Mouse (Mus musculus) bone marrow, adult 2 months (tissue): Measurements from ENCODE around the gene Pet117. TPM values are rescaled to one million over a fixed set of nuclear protein-coding genes. Genes with fewer than 3 reads are reported as not detected.

Experiments used
- H3K27ac ChIP-seq: fragments of 200-500 bp; 2 replicates; pipeline ENCODE4 v1.5.1; 2012; ENCODE audit warnings: low read depth, mild to moderate bottlenecking, control low read depth, inconsistent platforms, low read length; ENCODE audit not compliant: control insufficient read depth, poor library complexity, insufficient read depth
- H3K4me1 ChIP-seq: fragments of 200-500 bp; 2 replicates; pipeline ENCODE4 v1.6.1; 2011; ENCODE audit warnings: low read length; ENCODE audit not compliant: control insufficient read depth, insufficient read depth
- H3K4me3 ChIP-seq: fragments of 200-500 bp; replicated peaks from 2 replicates; pipeline ENCODE3; 2011; ENCODE audit warnings: mild to moderate bottlenecking, low read depth, low read length, control low read depth; ENCODE audit not compliant: control insufficient read depth
- CTCF ChIP-seq: fragments of 200-500 bp; IDR thresholded peaks from 2 replicates; pipeline ENCODE4 v1.5.1; 2011; ENCODE audit warnings: low read length, control low read depth; ENCODE audit not compliant: control insufficient read depth, insufficient read depth
- POLR2A ChIP-seq: fragments of 200-500 bp; IDR thresholded peaks from 2 replicates; pipeline ENCODE4 v1.6.1; 2011; ENCODE audit warnings: low read depth, mild to moderate bottlenecking, control low read depth, low read length, borderline replicate concordance; ENCODE audit not compliant: control insufficient read depth
- WGBS: fragments of 180-500 bp; shearing (Covaris S2); methylation state at CpG from one replicate; pipeline ENCODE4 v1.1.7; 2018; 5-methylcytosine and 5-hydroxymethylcytosine counted together
- polyA plus RNA-seq: library from polyadenylated mRNA; stranded (reverse); fragments of >200 nt; gene quantifications from 2 replicates; pipeline ENCODE4 v1.2.4, GENCODE M21; 2011; ENCODE audit warnings: low replicate concordance; ENCODE audit not compliant: missing spikeins, insufficient read depth, insufficient read length

The Pet117 gene
- polyA plus RNA-seq, 1 experiment = not detected

DNA sequence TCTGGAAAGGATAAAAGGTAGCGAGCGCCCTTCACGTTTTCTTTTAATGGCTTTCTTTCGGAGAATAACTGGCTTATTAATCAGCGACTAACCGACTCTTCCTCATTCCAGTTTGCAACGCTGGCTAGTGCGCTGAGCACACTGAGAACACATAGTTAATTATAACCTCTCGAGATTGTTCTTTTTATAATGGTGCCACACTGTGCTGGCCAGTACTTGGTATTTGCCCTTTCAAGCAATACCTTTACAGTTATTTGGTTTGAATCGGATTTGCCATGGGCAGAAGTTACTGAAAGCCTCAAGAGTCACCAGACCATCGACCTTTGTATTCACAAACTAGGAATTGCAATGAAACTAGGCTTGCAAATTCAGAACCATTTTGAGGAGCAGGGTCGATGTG, 715 bp downstream of the Pet117 start:
- under 1% methylated on average over 12 of the region's 12 CpGs for WGBS
- H3K27ac ChIP-seq = peak overlapping the region; percentile 92; the same call in 1 of the 2 replicates
- TF ChIP-seq CTCF (no peak), POLR2A (no peak)

DNA sequence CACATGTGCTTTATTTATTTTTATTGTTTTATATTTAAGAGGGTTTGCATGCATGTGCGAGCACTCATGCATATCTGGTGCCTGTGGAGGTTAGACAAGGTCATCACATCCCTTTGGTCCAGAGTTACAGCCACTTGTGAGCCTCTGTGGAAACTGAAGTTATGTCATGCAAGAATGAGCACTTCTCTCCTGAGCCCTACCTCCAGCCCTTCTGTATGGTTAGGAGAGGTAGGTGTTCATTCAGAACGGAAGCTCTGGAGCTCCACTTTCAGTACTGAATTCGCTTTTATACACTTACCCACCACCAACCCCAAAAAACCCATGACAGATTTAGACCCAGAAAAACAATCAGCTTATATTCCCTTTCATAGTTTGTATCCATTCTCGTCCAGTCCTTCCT, 2.8 kb downstream of the Pet117 start:
- 79% methylated on average over 4 of the region's 4 CpGs for WGBS
- H3K4me1 ChIP-seq = no peaks in the 10 kb centered on the region
- no peak overlapping the region for H3K27ac ChIP-seq
- no peak overlapping the region for H3K4me3 ChIP-seq
- no peak for TF ChIP-seq CTCF
- TF ChIP-seq POLR2A = no peak

More for the DNA sequence above, 715 bp downstream of the Pet117 start:
- no peaks in the 10 kb centered on the region for H3K4me1 ChIP-seq
- H3K4me3 ChIP-seq = peak overlapping the region; percentile 92

GRCm38 (mm10) chr2:144373063-144373462, 4.3 kb downstream of the Pet117 start:
- TF ChIP-seq POLR2A (no peak), CTCF (no peak)
- WGBS = 86% methylated on average over 9 of the region's 9 CpGs

GRCm38 (mm10) chr2:144375063-144375703, 6.4 kb downstream of the Pet117 start:
- no peak overlapping the region for H3K4me3 ChIP-seq
- TF ChIP-seq POLR2A = no peak
- H3K27ac ChIP-seq = no peak overlapping the region
- WGBS = 86% methylated on average over 10 of the region's 10 CpGs
- H3K4me1 ChIP-seq = no peaks in the 10 kb centered on the region

More at GRCm38 (mm10) chr2:144373063-144373462, 4.3 kb downstream of the Pet117 start:
- Histone ChIP-seq H3K4me3 (no peak overlapping the region), H3K4me1 (no peaks in the 10 kb centered on the region), H3K27ac (no peak overlapping the region)

DNA sequence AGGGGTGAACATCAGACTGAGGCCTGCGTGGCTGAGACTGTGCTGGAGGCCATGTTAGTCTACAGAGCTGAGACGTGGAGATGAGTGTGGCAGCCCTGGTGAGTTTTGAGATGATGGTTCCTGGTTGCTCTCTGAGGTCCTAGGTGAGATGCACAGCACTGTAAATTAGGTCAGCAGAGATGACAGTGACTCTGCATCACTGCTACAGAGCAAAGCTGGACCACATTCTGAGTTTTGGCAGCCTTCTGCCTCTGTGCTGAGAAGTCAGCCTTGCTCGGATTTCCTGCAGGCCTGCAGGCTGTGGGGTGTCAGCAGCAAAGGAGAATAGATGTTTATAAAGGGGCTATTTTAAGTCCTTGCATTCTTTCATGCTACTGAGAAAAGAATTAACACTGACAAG, 12.5 kb downstream of the Pet117 start:
- TF ChIP-seq CTCF (no peak), POLR2A (no peak)
- Histone ChIP-seq H3K4me3 (no peak overlapping the region), H3K27ac (no peak overlapping the region), H3K4me1 (no peaks in the 10 kb centered on the region)
- 92% methylated on average over 3 of the region's 3 CpGs for WGBS

DNA sequence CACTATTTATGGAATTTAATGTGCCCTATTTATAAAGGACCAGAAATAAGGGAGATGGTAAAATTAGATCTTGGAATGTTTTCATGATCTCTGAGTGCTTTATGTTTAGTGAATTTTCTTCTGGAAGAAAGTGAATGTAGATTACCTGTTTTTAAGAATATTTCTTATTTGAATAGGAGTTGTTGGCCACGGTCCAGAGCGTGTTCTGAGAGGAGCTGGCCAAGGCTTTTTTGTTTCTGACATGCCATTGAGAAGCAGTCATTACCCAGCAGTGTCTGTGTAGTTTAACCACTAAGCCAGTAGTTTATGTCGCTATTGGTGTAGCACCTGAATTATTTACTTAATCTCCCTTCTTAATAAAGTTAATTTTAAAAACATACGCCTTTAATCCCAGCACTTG, 12.9 kb downstream of the Pet117 start:
- Histone ChIP-seq H3K4me1 (no peaks in the 10 kb centered on the region), H3K4me3 (no peak overlapping the region), H3K27ac (no peak overlapping the region)
- WGBS = 94% methylated on average over 4 of the region's 4 CpGs
- no peak for TF ChIP-seq CTCF

GRCm38 (mm10) chr2:144382624-144383138, 13.9 kb downstream of the Pet117 start:
- no peaks in the 10 kb centered on the region for H3K4me1 ChIP-seq
- no peak overlapping the region for H3K27ac ChIP-seq
- H3K4me3 ChIP-seq = no peak overlapping the region
- TF ChIP-seq CTCF = no peak
- no peak for TF ChIP-seq POLR2A
- WGBS = 66% methylated on average over 7 of the region's 7 CpGs

- no peak overlapping the region for H3K4me3 ChIP-seq
- whole genome bisulfite sequencing = 83% methylated on average over 2 of the region's 2 CpGs
- H3K27ac ChIP-seq = no peak overlapping the region
- no peak for TF ChIP-seq CTCF
- no peak for TF ChIP-seq POLR2A
- no peaks in the 10 kb centered on the region for H3K4me1 ChIP-seq
Observed at GRCm38 (mm10) chr2:144386296-144386695, 17.5 kb downstream of the Pet117 start.

GRCm38 (mm10) chr2:144388416-144388815, 19.6 kb downstream of the Pet117 start:
- whole genome bisulfite sequencing = 84% methylated on average over 3 of the region's 3 CpGs
- no peak overlapping the region for H3K27ac ChIP-seq

More at GRCm38 (mm10) chr2:144388416-144388815, 19.6 kb downstream of the Pet117 start:
- Histone ChIP-seq H3K4me1 (no peaks in the 10 kb centered on the region), H3K4me3 (no peak overlapping the region)
- TF ChIP-seq CTCF = no peak
- TF ChIP-seq POLR2A = no peak
